Mouse (Mus musculus) mouse embryonic stem cell (cell line): ENCODE results near the gene Ulbp1.
"Not testable (repeated sequence)": the region's sequence is repeated elsewhere in the genome, so short reads cannot be mapped to it uniquely, and the experiment has no call there.

Source experiments
- in situ Hi-C, 2 experiments: fragments of 300-500 bp; cut with MboI; formaldehyde crosslinking; loops; 1 replicate in 1 of 2; 3 replicates in 1 of 2; pipeline ENCODE4 v1.14.3; 2019 to 2020; ENCODE audit warnings: low sequenced_read_pairs in 2 of 2, low pct_unique_long_range_greater_than_20kb in 1 of 2, mixed read lengths in 1 of 2; ENCODE audit not compliant: unreplicated experiment in 1 of 2

Gene Ulbp1

GRCm38 (mm10) chr10:7473197-7473889, at the start of gene Ulbp1:
Gene Ulbp1 (minus strand): TSS chr10:7473638.
- in situ Hi-C loops: no loop called here

- in situ Hi-C loops: not testable (repeated sequence)
Observed at GRCm38 (mm10) chr10:7498180-7498579, 24.7 kb upstream of the Ulbp1 start.

- in situ Hi-C loops: not testable (repeated sequence)
Observed at GRCm38 (mm10) chr10:7492384-7492783, 18.9 kb upstream of the Ulbp1 start.

GRCm38 (mm10) chr10:7483650-7484049, 10.2 kb upstream of the Ulbp1 start:
- in situ Hi-C loops: no loop called here

- in situ Hi-C loops: not testable (repeated sequence)
Observed at GRCm38 (mm10) chr10:7474225-7474624, 787 bp upstream of the Ulbp1 start.

GRCm38 (mm10) chr10:7471664-7472063, 1.8 kb downstream of the Ulbp1 start:
- in situ Hi-C loops: no loop called here

GRCm38 (mm10) chr10:7470457-7470856, 3.0 kb downstream of the Ulbp1 start:
- in situ Hi-C loops: no loop called here

GRCm38 (mm10) chr10:7469716-7470414, 3.6 kb downstream of the Ulbp1 start:
- in situ Hi-C loops: not testable (repeated sequence)

GRCm38 (mm10) chr10:7462006-7462405, 11.4 kb downstream of the Ulbp1 start:
- in situ Hi-C loops: no loop called here

GRCm38 (mm10) chr10:7438928-7439327, 34.5 kb downstream of the Ulbp1 start:
- in situ Hi-C loops: no loop called here

- in situ Hi-C loops: no loop called here
Observed at GRCm38 (mm10) chr10:7393143-7394035, 80.0 kb downstream of the Ulbp1 start.

GRCm38 (mm10) chr10:7391935-7392930, 81.2 kb downstream of the Ulbp1 start:
- in situ Hi-C loops: no loop called here

GRCm38 (mm10) chr10:7391561-7391934, 81.9 kb downstream of the Ulbp1 start:
- in situ Hi-C loops: no loop called here

GRCm38 (mm10) chr10:7391108-7391507, 82.3 kb downstream of the Ulbp1 start:
- in situ Hi-C loops: no loop called here
